Mouse (Mus musculus) layer of hippocampus, postnatal 10 days (tissue): ENCODE measurements at regions not wholly inside any gene's neighbourhood (a gene's known extent, or its start where the extent isn't known, plus 50 kb on each side); places are given as distances from the start of the nearest gene placed in this dataset.
A peak's percentile ranks its signal among the peaks of the same experiment; 100 is the strongest.
"Not testable (repeated sequence)": the region's sequence is repeated elsewhere in the genome, so short reads cannot be mapped to it uniquely, and the experiment has no call there.

ENCODE experiments used
- DNase-seq, 2 experiments: peaks; one replicate each; pipeline ENCODE4 v3.0.0; 2021; ENCODE audit warnings: low spot score in 2 of 2

DNA sequence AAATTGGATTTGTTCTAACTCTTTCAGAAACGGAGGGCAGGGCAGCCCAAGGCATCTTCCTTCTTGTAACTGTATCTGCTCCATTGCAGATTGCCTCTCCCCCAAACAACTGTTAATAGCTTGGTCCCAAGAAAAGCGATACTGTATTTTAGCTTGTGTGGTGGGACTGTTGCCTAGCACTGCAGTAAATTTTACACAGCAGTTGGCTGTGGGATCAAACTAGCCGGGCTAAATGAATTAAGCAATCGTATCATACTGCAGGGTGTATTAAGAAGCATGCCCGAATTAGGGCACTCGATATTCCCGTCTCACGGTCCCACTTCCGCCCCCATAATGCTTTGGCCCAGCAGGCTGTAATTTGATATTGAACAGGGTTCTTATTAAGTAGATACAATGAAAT is 210.2 kb upstream of the 1700056E22Rik start:
- DNase-seq, result no peak

DNA sequence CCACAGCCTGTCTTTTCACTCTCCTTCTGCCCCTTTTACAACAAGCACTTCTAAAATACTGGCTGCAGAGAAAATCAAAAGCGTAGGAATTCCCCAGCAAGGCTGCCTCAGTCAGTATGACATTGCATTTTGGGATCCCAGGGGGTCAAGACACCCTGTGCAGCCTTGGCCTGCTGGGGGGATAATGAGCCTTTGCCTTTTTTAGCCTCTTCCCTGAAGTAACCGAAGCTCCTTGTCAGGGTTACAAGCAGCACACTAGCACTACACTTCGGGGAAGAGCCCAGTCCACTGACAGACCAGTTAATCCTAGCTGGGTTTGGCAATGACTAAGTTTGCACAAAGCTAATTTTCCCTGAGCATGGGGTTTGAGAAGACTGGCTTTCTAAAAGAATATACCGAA is 207.7 kb upstream of the 1700056E22Rik start:
- DNase-seq, result no peak

DNA sequence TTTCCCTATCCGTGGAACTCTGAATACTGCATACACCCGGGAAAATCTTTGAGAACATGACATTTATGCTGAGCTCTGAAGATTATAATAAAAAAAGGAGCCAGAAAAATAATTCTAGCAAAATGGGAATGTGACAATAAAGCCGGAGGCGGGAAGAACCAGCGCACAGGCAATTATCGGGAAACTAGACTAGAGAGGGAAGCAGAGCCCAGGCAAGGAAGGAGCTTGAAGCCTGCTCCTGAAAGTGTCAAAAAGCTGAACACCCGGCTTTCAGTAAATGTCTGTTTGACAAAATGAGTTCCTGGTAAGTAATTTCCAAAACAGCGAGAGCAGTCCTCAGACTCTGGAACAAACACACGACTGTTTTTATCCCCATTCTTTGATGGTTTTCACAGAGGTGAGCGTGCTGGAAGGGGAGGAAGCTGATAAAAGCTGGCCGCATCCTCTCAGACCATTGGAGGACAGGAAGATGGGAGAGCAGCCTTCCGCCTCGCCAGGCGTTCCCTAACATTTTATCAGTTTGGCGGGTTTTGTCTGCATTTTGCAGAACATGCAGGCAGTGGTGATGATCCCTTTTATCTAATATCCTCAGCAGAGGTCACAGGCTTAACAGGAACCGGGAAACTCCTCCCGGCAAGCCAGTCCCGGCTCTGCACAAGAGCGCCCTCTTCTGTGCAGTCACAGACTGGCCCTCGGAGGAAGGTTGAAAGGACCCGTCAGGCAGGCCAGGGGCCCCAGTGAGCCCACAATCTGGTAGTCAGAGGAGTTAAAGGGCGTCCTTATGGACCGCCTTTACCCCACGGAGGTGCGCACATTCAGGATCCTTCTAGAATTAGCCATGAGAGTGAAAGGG is 201.3 kb upstream of the 1700056E22Rik start:
- peak; percentile 77 to 84 for DNase-seq

DNA sequence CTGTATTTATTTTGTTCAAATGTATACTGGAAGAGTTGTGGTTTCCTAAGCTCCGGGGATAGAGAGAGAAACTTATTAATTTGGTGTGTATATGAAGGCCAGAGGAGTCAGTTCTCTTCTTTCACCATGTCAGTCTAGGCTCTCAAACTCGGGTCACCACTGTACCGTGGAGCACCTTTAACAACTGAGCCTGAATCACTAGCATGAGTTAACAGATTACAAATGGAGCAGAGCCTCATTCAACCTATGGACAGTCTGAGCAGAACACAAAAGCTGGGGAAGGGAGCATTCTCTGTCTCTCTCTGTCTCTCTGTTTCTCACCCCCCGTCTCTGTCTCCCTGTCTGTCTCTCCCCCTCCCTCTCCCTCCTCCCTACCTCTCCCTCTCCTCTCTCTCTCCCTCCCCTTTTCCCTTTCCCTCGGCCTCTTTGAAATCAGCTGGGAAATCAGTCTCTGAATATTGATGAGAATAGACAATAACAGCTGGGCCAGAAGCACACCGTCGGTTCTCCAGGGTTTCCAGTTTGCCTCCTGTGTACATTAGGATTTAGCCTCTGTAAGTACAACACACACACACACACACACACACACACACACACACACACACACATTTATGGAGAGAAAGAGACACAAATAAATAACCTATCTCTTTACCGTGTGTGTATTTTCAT is 200.4 kb upstream of the 1700056E22Rik start:
- no peak for DNase-seq

DNA sequence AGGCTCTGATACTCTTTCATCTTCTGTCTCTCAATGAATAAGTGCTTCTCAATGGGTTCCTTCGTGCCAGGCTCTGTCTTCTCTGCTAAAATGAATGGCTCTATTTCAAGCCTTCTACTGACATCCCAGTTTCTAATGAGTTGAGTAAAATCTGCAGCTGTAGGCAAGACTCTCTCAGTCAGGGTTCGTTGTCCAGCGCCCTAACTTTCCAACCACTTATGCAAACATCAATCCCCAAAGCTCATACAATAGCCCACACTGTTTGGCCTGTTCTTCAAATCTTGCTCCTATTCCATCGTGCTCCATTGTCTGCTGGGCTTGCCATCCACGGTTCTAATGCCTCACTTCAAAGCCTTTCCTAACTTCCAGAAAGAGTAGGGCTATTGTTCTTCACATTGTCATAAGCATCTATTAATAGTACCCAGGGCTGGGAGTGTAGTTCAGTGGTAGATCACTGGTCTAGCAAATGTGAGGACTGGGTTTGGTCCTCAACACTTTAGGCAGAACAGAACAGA is 199.7 kb upstream of the 1700056E22Rik start:
- no peak for DNase-seq

DNA sequence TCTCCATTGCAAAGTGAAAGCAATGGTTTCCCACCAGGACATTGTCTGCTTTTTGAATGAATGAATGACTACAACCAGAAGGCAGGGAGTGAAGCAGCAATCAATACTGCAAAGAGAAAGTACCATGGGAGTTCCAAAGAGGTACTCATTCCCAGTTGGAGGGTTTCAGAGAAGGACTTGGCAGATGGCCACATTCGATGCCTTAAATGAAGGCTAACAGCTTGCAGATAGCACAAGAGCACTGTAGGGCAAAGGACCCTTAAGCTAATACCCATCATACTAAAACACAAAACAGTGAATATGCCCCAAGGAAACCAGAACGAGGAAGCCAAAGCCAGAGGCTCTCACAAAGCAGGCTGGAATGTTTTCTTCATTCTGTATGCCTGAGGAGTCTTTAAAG is 188.2 kb upstream of the 1700056E22Rik start:
- no peak for DNase-seq

DNA sequence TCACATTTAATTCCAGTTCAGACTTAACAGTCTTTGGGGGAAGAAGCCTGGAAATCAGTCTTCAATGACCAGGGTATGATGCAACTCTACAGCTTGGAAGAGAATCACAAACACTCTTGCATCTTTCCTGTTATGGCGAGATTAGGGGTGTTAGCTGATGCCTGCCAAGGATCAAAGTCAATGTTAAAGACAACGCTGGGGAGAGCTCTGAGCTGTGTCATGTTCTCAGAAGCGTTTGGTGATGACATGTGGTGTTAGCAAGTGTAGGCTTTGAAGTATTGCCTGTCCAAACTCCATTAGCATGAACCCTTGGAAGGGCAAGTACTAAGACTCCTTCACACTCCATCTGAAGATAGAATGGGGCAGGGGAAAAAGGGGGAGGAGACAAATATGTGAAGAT is 187.7 kb upstream of the 1700056E22Rik start:
- no peak for DNase-seq

DNA sequence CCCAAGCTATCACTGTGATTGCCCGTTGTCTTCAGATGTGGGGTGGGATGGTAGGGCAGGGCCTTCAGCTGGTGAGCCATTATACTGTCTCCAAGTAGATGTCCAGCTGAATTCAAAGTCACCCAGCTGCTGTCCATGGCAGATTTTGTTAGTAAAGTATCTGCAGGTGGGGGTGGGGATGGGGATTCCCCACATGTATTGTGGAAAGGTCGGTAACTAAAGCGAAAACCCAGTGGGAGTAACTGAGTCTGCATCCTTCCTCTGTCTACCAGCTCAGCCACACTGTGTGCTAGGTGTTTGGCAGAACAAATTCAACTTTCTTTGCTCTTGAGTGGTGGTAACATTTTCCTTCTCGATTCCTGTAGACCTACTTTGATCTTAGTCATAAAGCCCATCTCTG is 163.2 kb upstream of the 1700056E22Rik start:
- DNase-seq, result no peak

DNA sequence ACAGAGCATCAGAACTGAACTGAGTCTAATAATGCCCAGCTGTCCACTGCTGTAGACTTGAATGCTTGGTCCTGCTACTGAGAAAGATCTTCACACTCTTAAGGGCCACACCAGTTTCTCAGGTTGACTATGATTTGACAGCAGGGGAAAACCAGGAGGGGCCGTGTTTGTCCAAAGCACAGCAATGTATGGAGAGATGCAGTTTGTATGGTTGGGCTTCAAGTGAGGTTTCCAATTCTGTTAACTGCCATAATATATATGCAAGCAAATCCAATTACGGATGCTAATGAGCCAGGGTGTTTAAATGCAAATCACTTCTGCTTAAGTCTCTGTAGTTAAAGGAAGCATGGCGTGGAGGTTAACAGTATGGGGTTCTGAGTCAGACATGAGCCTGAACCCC is 157.2 kb upstream of the 1700056E22Rik start:
- no peak for DNase-seq

DNA sequence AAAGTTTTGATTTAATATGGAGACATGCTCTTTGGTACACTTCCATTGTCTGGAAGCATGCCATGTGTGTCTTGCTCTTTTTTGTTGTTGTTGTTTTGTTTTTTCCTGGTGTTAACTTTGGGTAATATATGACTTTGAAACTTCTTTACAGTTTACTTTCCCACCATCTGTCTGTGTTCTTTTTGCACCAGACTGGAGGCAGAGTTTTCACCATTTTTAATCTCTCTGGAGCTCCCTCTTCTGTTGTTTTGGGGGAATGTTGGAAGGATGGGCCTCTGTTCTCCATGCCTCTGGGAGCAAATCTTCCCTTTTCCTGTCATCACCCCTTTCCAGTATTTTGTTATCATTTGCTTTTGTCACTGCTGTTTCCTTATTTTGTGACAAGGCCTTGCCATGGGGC is 153.5 kb upstream of the 1700056E22Rik start:
- peak in 1 of 2 experiments; percentile 36 for DNase-seq

DNA sequence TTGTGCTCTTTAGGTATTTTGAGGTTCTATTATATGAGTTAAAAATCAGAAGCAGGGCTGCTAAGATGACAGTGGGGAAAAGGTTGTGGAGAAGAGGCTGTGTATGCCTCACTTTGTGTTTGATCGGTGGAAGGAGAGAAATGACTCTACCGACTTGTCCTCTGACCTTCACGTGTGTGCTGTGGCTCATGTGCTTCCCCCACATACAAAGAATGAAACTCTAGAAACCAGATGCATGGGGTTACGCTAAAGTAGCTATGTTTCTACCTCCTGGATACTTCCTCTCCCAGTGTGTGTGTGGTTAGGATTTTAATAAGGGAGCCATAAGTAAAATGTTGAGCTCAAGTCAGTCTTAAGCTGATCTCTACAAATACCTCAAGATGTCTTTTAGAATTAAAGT is 148.1 kb upstream of the 1700056E22Rik start:
- no peak for DNase-seq

DNA sequence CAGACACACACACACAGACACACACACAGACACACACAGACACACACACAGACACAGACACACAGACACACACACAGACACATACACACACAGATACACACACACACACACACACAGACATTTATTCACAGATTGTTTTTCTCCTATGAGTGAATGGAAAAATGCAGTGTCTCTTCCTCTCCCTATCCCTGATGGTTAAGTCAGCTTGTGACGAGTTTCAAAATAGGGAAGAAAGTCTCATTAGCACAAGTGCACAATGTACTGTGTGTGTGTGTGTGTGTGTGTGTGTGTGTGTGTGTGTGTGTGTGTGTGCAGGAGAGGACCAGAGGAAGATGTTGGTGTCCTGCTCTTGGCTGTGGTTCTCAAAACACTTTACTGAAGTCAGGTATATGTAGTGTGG is 140.3 kb upstream of the 1700056E22Rik start:
- not testable (repeated sequence) for DNase-seq

DNA sequence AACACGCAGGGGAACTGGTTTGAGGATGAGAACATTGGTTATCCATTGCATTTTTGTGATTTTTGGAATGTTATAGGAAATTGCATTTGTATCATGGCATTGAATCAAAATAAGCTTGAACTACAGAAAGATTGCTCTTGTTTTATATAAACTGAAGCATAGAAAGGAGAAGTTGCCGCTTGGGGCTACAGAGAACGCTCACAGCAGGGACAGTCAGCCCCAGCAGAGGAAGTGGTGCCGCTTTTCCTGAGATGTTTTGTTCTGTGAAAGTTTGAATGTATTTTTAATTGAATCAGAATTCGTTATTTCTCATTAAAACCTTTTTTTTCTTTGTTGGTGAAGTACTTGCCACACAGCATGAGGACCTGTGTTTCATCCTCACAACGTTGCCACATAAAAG is 139.6 kb upstream of the 1700056E22Rik start:
- DNase-seq, result no peak

DNA sequence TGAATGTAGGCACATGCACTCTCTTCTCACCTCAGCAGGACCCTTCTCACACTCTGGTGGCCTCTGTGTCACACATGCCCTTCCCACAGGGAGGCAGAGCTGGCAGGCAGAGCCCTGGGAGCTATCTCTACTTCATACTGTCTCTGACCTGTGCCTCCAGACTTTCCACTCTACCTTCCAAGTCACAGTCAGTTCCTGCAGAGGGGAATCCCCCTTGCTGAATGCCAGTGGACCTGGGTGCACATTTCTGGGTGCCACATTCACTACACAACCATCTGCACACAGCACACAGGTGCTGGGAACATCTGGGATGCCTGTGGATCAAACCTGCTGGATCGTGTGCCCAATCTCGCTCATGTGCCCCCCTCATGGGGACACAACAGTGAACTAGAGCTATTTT is 138.9 kb upstream of the 1700056E22Rik start:
- no peak for DNase-seq

DNA sequence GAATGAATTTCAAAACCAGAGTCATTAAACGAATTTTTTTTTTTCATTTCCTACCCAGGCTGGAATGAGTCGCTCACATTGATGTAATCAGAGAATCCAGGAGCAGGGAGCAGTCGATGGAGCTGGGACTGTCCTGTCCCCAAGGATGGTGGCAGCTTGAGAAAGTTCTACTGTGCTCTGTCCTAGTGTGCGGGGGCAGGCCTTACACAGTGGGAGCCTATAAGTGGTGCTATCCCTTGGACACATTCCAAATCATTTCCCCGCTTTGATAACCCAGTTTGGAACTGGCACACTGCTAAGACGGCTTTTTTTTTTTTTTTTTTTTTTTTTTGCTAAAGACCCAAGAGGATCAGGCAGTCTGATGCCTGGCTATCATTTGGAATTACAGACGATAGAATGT is 137.5 kb upstream of the 1700056E22Rik start:
- no peak for DNase-seq

DNA sequence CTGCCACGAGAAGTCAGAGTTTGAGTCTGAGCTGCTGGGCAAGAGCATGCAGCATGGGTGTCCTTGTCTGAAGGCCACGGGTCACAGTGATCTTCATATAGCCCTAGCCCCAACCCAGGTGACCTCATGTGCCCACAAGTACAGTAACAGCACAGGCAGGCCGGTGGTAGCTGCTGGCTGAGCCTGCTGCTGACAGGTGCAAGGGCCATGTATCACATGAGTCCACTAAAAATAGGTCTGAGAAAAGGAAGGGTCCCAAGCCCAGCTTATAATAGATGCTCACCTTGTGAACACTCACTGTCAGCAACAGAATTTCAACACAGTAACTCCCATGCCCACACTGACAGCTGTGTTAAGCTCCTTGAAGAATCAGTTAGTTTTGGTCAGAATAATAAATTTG is 136.8 kb upstream of the 1700056E22Rik start:
- no peak for DNase-seq

DNA sequence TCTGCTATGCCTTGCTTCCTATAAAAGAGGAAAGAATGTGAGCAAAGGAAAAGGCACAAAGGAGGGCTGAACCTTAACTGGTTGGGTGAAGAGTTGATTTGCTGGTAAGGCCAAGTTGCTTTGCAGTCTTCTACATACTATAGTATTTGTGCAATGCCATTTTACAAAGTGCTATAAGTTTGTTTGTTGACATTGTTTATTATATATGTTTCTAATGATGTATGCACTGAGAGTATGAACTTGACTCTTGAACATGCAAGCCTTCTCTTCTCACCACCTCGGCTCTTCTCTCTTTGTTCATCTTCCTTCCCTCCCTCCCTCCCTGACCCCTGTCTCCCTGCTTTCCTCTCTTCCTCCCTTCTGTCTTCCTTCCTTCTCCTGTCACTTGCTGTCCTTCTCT is 135.9 kb upstream of the 1700056E22Rik start:
- no peak for DNase-seq

DNA sequence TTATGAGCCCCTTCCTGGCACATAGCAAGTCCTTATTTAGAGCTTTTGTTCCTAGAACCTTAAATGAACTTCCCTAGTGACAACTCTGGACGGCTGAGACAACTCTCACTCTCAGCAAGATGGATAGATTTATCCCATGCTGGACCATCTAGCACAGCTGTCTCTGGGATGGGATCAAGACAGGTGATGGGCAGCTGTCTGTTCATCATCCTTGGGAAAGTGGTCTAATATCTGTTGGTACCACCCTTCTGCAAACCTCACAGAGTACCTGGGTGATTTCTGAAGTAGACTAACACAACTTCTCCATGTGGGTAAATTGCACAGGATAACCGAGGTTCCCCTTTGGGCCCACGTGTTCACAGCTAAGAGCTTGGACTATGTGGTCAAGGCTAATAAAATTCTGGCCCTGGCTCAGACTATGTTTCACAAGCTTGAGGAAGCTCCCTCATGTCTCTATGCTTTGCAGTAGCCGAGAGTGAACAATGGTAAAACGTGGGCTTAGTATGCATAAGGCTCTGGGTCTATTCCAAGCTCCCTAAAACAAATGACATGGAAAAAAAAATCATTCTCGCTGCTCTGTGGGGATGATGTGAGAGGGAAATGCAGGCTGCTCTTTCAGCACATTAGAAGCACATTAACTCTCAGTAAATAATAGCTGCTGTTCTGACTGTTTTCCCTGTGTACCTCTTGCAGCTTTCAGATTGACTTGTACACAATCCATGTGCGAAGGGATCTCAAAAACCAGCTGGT is 135.1 kb upstream of the 1700056E22Rik start:
- DNase-seq, result no peak

DNA sequence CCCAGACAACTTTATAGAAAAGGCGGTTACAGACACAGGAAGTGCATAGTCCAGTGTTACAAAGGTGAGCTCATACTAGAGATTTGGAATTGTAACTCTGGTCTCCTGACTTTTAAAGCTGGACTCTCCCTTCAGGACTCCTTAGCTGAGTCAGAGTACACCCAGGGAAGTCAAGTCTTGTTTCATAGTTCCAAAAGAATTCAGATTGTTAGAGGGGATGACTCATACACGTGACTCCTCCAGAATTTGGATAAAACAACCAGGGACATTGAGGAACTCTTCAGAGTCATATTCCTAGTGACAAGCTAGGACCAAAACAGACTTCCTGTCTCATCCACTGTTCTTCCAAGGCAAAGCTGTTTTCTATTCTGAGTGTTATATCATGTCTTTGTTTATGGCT is 132.8 kb upstream of the 1700056E22Rik start:
- no peak for DNase-seq

DNA sequence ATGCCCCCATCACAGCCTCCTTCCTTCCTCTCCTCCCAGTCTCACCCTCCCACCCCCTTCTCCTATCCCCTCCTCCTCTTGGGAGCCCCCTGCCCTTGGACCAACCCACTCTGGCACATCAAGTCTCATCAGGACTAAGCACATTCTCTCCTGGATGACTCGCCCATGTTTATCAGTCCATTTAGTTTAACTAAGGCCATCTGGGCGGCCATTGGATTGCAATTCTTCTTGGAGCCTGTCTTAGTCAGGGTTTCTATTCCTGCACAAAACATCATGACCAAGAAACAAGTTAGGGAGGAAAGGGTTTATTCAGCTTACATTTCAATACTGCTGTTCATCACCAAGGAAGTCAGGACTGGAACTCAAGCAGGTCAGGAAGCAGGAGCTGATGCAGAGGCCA is 128.4 kb upstream of the 1700056E22Rik start:
- DNase-seq, result not testable (repeated sequence)

DNA sequence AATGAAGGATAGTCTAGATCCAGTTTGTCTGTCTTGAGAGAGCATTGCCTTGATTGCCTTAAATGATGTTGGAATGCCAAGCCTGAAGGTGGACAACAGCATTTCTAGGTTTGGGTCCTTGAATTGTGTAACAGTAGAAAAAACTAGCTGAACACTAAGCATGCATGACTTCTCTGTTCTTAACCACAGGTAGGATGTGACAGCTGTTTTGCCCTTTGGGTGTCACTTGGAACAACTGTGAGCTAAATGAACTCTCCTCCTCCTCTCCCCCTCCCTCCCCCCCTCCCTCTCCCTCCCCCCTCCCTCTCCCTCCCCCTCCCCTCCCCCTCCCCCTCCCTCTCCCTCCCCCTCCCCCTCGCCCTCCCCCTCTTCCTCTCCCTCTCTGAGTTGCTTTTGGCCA is 113.6 kb upstream of the 1700056E22Rik start:
- no peak for DNase-seq

DNA sequence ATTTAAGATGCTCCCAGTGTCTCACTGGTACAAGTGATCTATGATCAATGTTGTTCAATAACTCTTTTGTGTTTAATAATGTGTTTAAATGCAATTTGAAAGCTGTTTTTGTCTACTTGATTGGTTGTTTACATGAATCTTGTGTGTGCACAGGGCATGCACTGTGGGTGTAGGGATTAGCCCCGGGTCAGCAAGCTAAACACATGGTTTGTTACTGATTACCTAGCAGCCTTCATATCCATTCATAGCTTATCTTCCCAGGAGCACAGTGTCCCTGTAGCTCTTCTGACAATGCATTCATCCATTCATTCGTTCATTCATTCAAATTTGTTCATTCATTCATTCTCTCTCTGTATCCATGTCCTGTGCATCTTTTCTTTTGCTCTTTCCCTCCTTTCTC is 108.9 kb upstream of the 1700056E22Rik start:
- DNase-seq, result no peak
